Mouse (Mus musculus) inflammation-experienced regulatory T-cells, adult 6 months (primary cell): ENCODE measurements around the gene Npas3. TPM values are rescaled to one million over a fixed set of nuclear protein-coding genes. Genes with fewer than 3 reads are reported as not detected.
A peak's percentile ranks its signal among the peaks of the same experiment; 100 is the strongest.

Experiments used
- ATAC-seq: one replicate; pipeline ENCODE4 v1.8.0; 2017
- polyA plus RNA-seq, 3 experiments: library from polyadenylated mRNA; unstranded; fragments of 100-300 nt; shearing (Covaris generic); gene quantifications; one replicate each; pipeline ENCODE4 v1.2.1; 2017

The Npas3 gene
- polyA plus RNA-seq, 3 experiments from 2014 or later: 0.09 TPM; not detected in 2

DNA sequence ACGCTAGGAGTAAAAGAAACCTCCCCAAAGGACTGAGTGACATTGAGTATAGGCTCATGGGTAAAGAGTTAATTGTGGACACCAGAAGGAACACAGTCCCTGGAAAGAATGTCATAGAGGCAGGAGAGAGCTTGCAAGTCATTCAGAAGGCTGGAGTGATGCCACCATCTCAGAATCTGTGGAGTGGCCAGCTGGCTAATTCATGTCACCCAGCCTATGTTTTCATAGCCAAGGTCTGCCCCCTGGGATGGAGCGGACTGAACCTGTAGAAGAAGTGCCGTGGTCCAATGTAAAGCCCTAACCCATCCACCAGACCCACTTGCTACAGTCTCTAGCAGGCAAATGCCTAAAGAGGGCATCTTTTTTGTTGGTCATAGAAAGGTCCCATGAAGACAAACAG, 832.5 kb downstream of the Npas3 start:
- ATAC-seq: no peak

DNA sequence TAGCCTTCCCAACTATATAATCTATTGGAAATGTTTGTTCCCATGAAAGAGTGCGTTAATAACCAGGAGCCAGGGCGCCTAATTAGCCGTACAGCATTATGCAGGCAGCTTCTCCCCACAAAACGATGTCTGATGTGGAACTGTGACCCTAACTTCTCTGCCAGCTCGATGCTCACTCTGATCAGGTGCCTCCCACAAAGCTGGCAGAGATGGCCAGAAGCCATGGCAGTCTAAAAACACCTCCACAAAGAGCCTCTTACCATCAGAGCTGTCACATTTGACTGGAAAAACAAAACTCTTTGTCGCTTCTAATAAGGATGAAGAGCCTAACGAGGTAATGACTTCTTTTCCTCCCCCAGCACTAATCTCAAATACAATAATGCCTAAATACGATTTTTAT, 845.3 kb downstream of the Npas3 start:
- no peak for ATAC-seq

DNA sequence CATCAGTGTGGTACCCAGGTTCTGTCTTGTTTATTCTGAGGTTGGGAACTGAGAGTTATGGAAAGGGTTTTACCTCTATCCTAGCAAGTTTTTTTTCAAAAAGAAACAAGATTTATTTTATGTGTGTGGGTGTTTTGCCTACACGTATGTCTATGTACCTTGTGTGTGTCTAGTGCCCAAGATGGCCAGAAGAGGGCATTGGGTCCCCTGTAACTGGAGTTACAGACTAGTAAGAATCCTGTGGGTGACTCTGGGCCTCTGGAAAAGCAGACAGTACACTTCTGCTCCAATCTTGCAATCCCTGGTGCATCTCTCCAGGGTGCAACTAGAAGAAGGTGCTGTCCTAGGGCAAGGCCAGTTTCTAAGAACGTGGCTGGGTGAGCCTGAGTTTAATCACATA, 848.0 kb downstream of the Npas3 start:
- no peak for ATAC-seq

DNA sequence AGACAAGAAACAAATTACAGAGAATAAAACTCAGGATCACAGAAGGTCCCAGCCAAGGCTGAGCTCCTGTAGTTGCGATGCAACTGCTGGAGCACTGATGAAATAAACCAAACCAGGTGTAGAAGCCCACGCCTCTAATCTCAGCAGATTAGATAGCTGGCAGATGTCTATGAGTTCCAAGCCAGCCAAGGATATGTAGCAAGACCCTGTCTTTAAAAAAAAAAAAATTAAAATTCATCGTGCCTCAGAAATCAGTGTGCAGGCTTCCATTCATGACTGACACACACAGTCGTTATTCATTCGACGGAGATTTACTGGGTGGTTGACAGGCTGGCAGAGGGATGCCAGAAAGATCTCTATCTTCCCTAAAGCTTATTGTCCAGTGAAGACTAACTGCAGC, 849.7 kb downstream of the Npas3 start:
- ATAC-seq: no peak

DNA sequence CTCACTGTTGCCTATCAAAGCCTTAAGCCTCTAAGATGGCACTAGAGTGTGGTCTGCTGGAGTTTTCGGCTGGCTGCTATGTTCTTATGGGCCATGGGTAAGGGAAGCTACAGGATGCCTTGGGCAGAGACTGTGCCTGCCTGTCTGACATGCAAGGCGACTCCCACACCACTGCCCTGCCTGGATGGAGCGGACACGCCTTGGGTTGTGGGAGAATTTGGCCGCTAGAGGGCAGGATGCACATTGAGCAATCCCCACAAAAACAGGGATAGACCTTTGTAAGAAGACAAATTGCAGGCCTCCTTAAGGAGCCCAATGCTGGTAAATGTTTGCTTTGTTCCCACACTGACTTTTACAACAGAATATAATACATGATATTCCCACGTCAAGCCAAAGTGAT, 850.3 kb downstream of the Npas3 start:
- ATAC-seq: peak; percentile 56

DNA sequence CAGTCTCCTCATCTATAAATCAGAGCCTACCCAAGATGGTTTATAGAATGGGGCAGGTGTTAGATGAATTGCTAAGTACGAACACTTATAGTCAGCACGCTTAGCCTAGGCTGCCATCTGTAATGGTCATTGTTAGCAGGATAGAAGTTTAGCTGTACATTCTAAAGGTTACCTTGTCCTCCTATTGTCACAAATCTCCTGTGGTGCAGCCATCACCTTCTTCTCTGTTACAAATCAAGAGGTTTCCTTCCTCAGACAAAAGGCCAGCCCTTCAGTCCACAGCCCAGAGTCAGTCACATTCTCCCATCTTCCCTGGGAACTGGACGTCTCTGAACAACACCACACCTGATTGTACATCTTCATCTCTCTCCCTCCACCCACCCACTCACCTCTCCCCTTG, 851.0 kb downstream of the Npas3 start:
- no peak for ATAC-seq

DNA sequence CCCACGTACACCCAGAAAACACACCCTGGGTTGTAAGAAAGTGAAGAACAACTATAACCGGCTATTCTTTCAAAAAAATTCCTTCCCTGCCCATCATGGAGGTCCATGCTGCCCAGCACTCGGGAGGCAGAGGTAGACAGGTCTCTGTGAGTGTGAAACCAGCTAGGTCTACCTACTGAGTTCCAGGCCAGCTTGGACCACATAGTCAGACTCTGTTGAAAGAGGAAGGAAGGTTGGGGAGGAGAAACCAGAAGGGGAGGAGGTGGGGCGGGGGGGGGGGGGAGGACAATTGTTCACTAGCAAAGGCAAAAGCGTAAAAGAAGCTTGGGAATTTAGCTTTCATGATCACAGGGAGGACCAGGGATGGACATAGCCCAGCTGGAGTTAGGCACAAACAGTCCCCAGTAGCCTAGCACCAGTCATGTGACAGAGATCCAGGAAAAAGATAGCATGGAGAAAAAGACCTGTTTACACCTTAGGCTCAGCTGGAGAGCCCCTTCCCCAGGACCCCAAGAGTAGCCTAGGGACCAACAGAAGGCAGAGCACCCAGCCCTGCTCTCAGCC, 852.9 kb downstream of the Npas3 start:
- ATAC-seq: no peak

DNA sequence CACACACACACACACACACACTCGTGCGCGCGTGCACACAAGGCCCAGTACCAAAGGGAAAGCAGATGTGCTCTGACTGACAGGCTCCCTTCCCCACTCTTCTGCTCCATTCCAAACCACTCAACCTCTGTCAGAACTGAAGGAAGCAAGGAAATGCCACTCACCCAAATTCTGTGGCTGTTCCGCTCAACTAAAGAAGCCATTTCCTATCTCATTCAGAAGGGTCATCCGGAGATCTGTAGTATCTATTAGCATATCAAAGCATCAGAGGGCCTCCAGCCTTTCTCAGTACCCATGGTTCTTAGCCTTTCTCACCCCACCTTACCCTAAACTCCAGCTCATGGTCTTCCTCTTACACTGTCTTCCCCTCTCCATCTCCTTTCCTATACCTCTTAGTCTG, 854.0 kb downstream of the Npas3 start:
- ATAC-seq: no peak

DNA sequence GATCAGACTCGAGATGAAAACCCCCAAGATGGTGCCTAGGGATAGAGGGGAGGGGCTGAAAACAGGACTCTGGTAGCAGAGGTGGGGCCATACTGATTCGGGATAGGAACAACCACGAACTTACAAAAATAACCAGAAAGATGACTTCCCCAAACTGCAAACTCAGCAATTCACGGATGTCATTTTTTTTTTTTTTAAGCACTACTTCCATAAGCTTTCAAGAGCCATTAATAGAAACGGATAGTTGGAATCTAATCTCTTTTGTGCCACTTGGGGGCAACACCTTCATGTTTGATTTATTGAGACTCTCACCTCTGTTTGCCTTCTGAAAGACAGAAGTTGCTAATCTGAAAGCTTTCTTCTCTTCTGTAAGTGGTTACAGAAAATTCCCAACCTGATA, 857.1 kb downstream of the Npas3 start:
- ATAC-seq: no peak

DNA sequence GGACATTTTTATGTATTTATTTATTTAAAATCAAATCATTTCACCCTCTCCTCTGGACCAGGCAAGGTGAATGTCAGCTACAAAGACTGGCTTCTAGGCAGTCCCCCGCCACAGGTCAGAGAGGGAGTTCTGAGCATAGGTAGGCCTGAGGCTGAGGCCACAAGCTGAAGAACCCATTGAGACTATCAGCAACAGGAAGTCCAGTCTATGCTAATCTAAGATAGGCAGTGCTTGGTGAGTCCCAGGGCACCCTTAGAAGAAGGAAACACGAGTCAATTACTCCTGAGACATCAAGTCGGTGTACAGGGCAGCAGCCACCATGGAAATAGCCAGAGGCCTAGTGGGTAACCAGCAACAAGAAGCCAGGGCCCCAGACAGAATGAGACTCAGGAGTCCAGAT, 857.5 kb downstream of the Npas3 start:
- no peak for ATAC-seq

DNA sequence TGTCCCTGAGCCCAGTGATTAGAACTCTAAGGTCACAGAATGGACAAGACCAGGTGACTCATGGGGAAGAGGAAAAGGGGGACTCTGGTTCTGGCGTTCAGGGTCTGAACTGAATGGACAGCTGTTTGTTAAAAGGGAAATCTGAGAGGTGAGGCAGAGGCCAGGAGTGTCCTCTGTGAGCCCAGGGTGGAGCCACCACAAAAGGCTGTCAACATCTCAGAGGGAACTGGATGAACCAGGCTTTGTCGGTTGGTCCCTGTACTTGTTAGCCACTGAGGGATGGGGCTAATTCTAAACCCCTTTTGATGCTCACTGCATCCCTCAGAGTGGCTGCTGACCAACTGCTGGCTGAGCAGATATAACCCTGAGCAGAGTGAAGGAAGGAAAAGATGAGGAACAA, 861.9 kb downstream of the Npas3 start:
- ATAC-seq: no peak

DNA sequence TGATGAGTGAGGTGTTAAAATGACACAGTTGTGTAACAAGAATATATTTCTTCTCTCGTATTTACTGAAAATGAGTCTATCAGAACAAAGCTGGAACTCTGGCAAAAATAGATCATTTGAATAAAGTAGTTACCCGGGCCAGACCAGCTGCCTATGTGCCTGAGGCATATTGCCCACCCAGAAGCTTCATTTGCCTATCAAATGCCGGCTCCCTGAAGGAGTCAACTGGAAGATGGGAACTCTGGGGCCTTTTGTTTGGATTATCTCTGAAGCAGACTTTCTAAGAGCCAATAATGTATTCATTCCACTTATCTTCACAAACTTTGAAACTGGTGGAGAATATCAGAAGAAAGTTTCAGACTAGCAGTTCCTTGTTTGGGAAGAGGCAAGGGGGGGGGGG, 862.5 kb downstream of the Npas3 start:
- ATAC-seq: no peak

DNA sequence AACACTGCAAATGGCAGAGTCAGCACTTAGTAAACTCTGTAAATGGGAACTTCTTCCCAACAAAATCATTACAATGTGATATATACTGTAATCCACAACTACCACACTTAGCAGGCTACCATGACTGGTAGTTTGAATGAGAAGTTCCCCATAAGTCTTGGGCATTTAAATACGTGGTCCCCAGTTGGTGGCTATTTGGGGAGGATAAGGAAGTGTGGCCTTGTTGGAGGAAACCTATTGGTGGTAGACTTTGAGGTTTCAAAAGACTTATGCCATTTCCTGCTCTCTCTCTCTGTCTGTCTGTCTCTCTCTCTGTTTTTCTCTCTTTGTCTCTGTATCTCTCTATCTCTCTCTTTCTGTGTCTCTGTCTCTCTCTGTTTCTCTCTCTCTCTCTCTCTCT, 871.9 kb downstream of the Npas3 start:
- no peak for ATAC-seq

DNA sequence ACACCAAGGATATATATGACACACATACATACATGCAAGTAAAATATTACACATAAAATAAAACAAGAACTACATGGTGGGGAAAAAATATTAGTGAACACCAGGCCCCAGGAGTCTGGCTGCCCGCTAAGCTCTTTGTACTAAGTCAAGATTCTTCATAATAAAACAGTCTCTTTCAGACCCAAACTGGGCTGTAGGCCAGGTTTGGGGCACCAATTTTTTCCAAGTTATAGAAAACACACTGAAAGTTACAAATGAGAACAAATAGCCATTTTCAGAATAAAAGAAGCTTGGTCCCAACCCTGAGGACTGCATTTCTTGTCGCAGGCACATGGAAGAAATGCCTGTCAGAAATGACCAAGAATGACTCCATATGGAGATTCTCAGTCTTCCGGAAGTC, 872.8 kb downstream of the Npas3 start:
- ATAC-seq: no peak
